Mouse (Mus musculus): ENCODE results near the gene Slc8a3.

The Slc8a3 gene

GRCm38 (mm10) chr12:81184967-81185366 lies 148.0 kb downstream of the Slc8a3 start:
- DNase-seq (ENCODE audit: low read depth, low spot score) = no peak

- DNase-seq (ENCODE audit: low read depth, low spot score) = peak; percentile 50
These were observed 150.9 kb downstream of the Slc8a3 start for GRCm38 (mm10) chr12:81182073-81182472.

GRCm38 (mm10) chr12:81175252-81175651 lies 157.7 kb downstream of the Slc8a3 start:
- DNase-seq (ENCODE audit: low read depth, low spot score) = no peak

GRCm38 (mm10) chr12:81173893-81174292 lies 159.1 kb downstream of the Slc8a3 start:
- DNase-seq (ENCODE audit: low read depth, low spot score) = no peak

GRCm38 (mm10) chr12:81173011-81173410 lies 160.0 kb downstream of the Slc8a3 start:
- no peak for DNase-seq (ENCODE audit: low read depth, low spot score)

GRCm38 (mm10) chr12:81170076-81170475 lies 162.9 kb downstream of the Slc8a3 start:
- DNase-seq (ENCODE audit: low read depth, low spot score) = no peak

GRCm38 (mm10) chr12:81168494-81168893 lies 164.5 kb downstream of the Slc8a3 start:
- no peak for DNase-seq (ENCODE audit: low read depth, low spot score)

GRCm38 (mm10) chr12:81168031-81168430 lies 164.9 kb downstream of the Slc8a3 start:
- DNase-seq (ENCODE audit: low read depth, low spot score) = no peak

- no peak for DNase-seq (ENCODE audit: low read depth, low spot score)
These were observed 165.8 kb downstream of the Slc8a3 start for GRCm38 (mm10) chr12:81167142-81167541.

- no peak for DNase-seq (ENCODE audit: low read depth, low spot score)
These were observed 166.4 kb downstream of the Slc8a3 start for GRCm38 (mm10) chr12:81166615-81167014.

GRCm38 (mm10) chr12:81166092-81166491 lies 166.9 kb downstream of the Slc8a3 start:
- no peak for DNase-seq (ENCODE audit: low read depth, low spot score)

GRCm38 (mm10) chr12:81163566-81163965 lies 169.4 kb downstream of the Slc8a3 start:
- no peak for DNase-seq (ENCODE audit: low read depth, low spot score)

- DNase-seq (ENCODE audit: low read depth, low spot score) = no peak
These were observed 169.8 kb downstream of the Slc8a3 start for GRCm38 (mm10) chr12:81163131-81163530.

- no peak for DNase-seq (ENCODE audit: low read depth, low spot score)
These were observed 171.7 kb downstream of the Slc8a3 start for GRCm38 (mm10) chr12:81161282-81161681.

- peak; percentile 7 for DNase-seq (ENCODE audit: low read depth, low spot score)
These were observed 172.1 kb downstream of the Slc8a3 start for GRCm38 (mm10) chr12:81160831-81161230.

- no peak for DNase-seq (ENCODE audit: low read depth, low spot score)
These were observed 172.6 kb downstream of the Slc8a3 start for GRCm38 (mm10) chr12:81160425-81160824.

GRCm38 (mm10) chr12:81159947-81160346 lies 173.0 kb downstream of the Slc8a3 start:
- DNase-seq (ENCODE audit: low read depth, low spot score) = no peak

GRCm38 (mm10) chr12:81156841-81157240 lies 176.1 kb downstream of the Slc8a3 start:
- no peak for DNase-seq (ENCODE audit: low read depth, low spot score)

- no peak for DNase-seq (ENCODE audit: low read depth, low spot score)
These were observed 177.3 kb downstream of the Slc8a3 start for GRCm38 (mm10) chr12:81155675-81156074.

- DNase-seq (ENCODE audit: low read depth, low spot score) = no peak
These were observed 180.9 kb downstream of the Slc8a3 start for GRCm38 (mm10) chr12:81152082-81152481.

GRCm38 (mm10) chr12:81150917-81151316 lies 182.1 kb downstream of the Slc8a3 start:
- no peak for DNase-seq (ENCODE audit: low read depth, low spot score)

GRCm38 (mm10) chr12:81147956-81148355 lies 185.0 kb downstream of the Slc8a3 start:
- no peak for DNase-seq (ENCODE audit: low read depth, low spot score)

Data from CD4-positive, CD25-positive, alpha-beta regulatory T cell, adult 2 months (primary cell).